Mouse (Mus musculus) heart, embryonic 15.5 days (tissue): ENCODE results near the gene Ccnb1ip1. TPM values are rescaled to one million over a fixed set of nuclear protein-coding genes. Genes with fewer than 3 reads are reported as not detected.
A peak's percentile ranks its signal among the peaks of the same experiment; 100 is the strongest.
"Not testable (repeated sequence)": the region's sequence is repeated elsewhere in the genome, so short reads cannot be mapped to it uniquely, and the experiment has no call there.

Experiments used
- ATAC-seq: fragments of 200-750 bp; cut with Nextera tagmentation; replicated peaks from 2 replicates; pipeline ENCODE4 v1.8.0; 2017; ENCODE audit warnings: low read depth, moderate TSS enrichment; ENCODE audit not compliant: insufficient number of reproducible peaks, insufficient read depth, low FRiP score
- H3K27ac ChIP-seq: fragments of 300-500 bp; sonication (generic); 2 replicates; pipeline ENCODE4 v1.5.1; 2015; ENCODE audit warnings: mild to moderate bottlenecking, inconsistent platforms
- H3K27me3 ChIP-seq: fragments of 300-500 bp; sonication (generic); 2 replicates; pipeline ENCODE4 v1.6.1; 2015; ENCODE audit warnings: inconsistent platforms
- H3K36me3 ChIP-seq: fragments of 300-500 bp; sonication (generic); 2 replicates; pipeline ENCODE4 v1.6.1; 2015; ENCODE audit warnings: mild to moderate bottlenecking, inconsistent platforms
- H3K4me1 ChIP-seq: fragments of 300-500 bp; sonication (generic); replicated peaks from 2 replicates; pipeline ENCODE4 v1.6.1; 2015; ENCODE audit warnings: inconsistent platforms
- H3K4me2 ChIP-seq: fragments of 300-500 bp; sonication (generic); 2 replicates; pipeline ENCODE4 v1.6.1; 2015; ENCODE audit warnings: inconsistent platforms, mild to moderate bottlenecking, moderate library complexity
- H3K4me3 ChIP-seq: fragments of 300-500 bp; sonication (generic); 2 replicates; pipeline ENCODE4 v1.5.1; 2015; ENCODE audit warnings: mild to moderate bottlenecking, inconsistent platforms
- H3K9ac ChIP-seq: fragments of 300-500 bp; sonication (generic); 2 replicates; pipeline ENCODE4 v1.6.1; 2015; ENCODE audit warnings: mild to moderate bottlenecking, inconsistent platforms
- H3K9me3 ChIP-seq: fragments of 300-500 bp; sonication (generic); replicated peaks from 2 replicates; pipeline ENCODE4 v1.6.1; 2016; ENCODE audit warnings: inconsistent platforms
- WGBS: fragments of 180-500 bp; shearing (Covaris S2); methylation state at CpG from one replicate; pipeline ENCODE4 v1.1.7; 2015; ENCODE audit warnings: mixed read lengths; 5-methylcytosine and 5-hydroxymethylcytosine counted together
- polyA plus RNA-seq: library from polyadenylated mRNA; unstranded; fragments of >200 nt; fragmentation: Nextera tagmentation; extraction: Ambion mirVana; gene quantifications from 2 replicates; pipeline ENCODE4 v1.2.1, GENCODE M21; 2015

Gene Ccnb1ip1
- not detected in 2 replicates for polyA plus RNA-seq

GRCm38 (mm10) chr14:50807487-50808072, at the start of gene Ccnb1ip1, which contains the start of gene Parp2:
TSS of gene Ccnb1ip1 (minus strand) at chr14:50807732.
TSS of gene Parp2 (plus strand) at chr14:50807841.
- Histone ChIP-seq H3K27me3 (no peaks in the 10 kb centered on the region), H3K4me1 (peaks cover 5% of the 10 kb centered on the region), H3K4me2 (peak within 1 kb of the TSS; percentile 65), H3K4me3 (peak within 1 kb of the TSS; percentile 63), H3K27ac (peak within 1 kb of the TSS; percentile 90), H3K9ac (peak within 1 kb of the TSS; percentile 75), H3K36me3 (peaks cover 24% of the 10 kb centered on the region), H3K9me3 (no peaks in the 10 kb centered on the region)
- peak; percentile 100 for ATAC-seq
- under 1% methylated on average over 42 of the region's 42 CpGs for WGBS

GRCm38 (mm10) chr14:50855788-50856187, 48.3 kb upstream of the Ccnb1ip1 start:
- Histone ChIP-seq H3K36me3 (peaks cover 36% of the 10 kb centered on the region), H3K9ac (no peak overlapping the region), H3K27me3 (no peaks in the 10 kb centered on the region), H3K4me1 (no peaks in the 10 kb centered on the region), H3K27ac (no peak overlapping the region), H3K4me3 (no peak overlapping the region), H3K4me2 (no peak overlapping the region), H3K9me3 (no peaks in the 10 kb centered on the region)
- no peak for ATAC-seq
- WGBS, result 85% methylated on average over 5 of the region's 5 CpGs

- Histone ChIP-seq H3K36me3 (peaks cover 7% of the 10 kb centered on the region), H3K9ac (no peak overlapping the region), H3K4me3 (no peak overlapping the region), H3K27ac (no peak overlapping the region), H3K9me3 (no peaks in the 10 kb centered on the region), H3K27me3 (no peaks in the 10 kb centered on the region), H3K4me2 (no peak overlapping the region), H3K4me1 (no peaks in the 10 kb centered on the region)
- WGBS, result 52% methylated on average over 6 of the region's 6 CpGs
- no peak for ATAC-seq
These were observed 29.7 kb upstream of the Ccnb1ip1 start for GRCm38 (mm10) chr14:50837236-50837635.

GRCm38 (mm10) chr14:50834435-50834834, 26.9 kb upstream of the Ccnb1ip1 start:
- Histone ChIP-seq H3K27me3 (no peaks in the 10 kb centered on the region), H3K4me2 (no peak overlapping the region), H3K4me3 (no peak overlapping the region), H3K9me3 (no peaks in the 10 kb centered on the region), H3K4me1 (no peaks in the 10 kb centered on the region), H3K36me3 (peaks cover 12% of the 10 kb centered on the region; the same call in 1 of the 2 replicates), H3K27ac (no peak overlapping the region), H3K9ac (no peak overlapping the region)
- 63% methylated on average over 2 of the region's 2 CpGs for WGBS
- ATAC-seq, result no peak

GRCm38 (mm10) chr14:50833964-50834363, 26.4 kb upstream of the Ccnb1ip1 start:
- no peaks in the 10 kb centered on the region for H3K9me3 ChIP-seq
- peaks cover 15% of the 10 kb centered on the region for H3K36me3 ChIP-seq
- no peak overlapping the region for H3K4me3 ChIP-seq
- no peak overlapping the region for H3K9ac ChIP-seq
- H3K27ac ChIP-seq, result no peak overlapping the region
- H3K4me2 ChIP-seq, result no peak overlapping the region
- H3K4me1 ChIP-seq, result no peaks in the 10 kb centered on the region
- WGBS, result 74% methylated on average over 10 of the region's 10 CpGs
- H3K27me3 ChIP-seq, result no peaks in the 10 kb centered on the region
- no peak for ATAC-seq

GRCm38 (mm10) chr14:50829878-50830277, 22.3 kb upstream of the Ccnb1ip1 start:
- H3K4me2 ChIP-seq, result no peak overlapping the region
- ATAC-seq, result no peak
- no peaks in the 10 kb centered on the region for H3K4me1 ChIP-seq
- no peak overlapping the region for H3K9ac ChIP-seq
- no peak overlapping the region for H3K27ac ChIP-seq
- peaks cover 20% of the 10 kb centered on the region for H3K36me3 ChIP-seq
- H3K4me3 ChIP-seq, result no peak overlapping the region
- no peaks in the 10 kb centered on the region for H3K9me3 ChIP-seq
- H3K27me3 ChIP-seq, result no peaks in the 10 kb centered on the region
- 85% methylated on average over 3 of the region's 3 CpGs for WGBS

- no peak for ATAC-seq
- H3K27ac ChIP-seq, result no peak overlapping the region
- peaks cover 37% of the 10 kb centered on the region for H3K36me3 ChIP-seq
These were observed 19.0 kb upstream of the Ccnb1ip1 start for GRCm38 (mm10) chr14:50826579-50826978.

GRCm38 (mm10) chr14:50824219-50824618, 16.7 kb upstream of the Ccnb1ip1 start:
- H3K27ac ChIP-seq, result no peak overlapping the region
- ATAC-seq, result no peak
- H3K4me2 ChIP-seq, result no peak overlapping the region
- no peak overlapping the region for H3K4me3 ChIP-seq
- H3K9ac ChIP-seq, result no peak overlapping the region
- H3K4me1 ChIP-seq, result no peaks in the 10 kb centered on the region
- H3K27me3 ChIP-seq, result no peaks in the 10 kb centered on the region
- WGBS, result 76% methylated on average over 9 of the region's 9 CpGs
- peaks cover 55% of the 10 kb centered on the region for H3K36me3 ChIP-seq
- no peaks in the 10 kb centered on the region for H3K9me3 ChIP-seq

More at GRCm38 (mm10) chr14:50826579-50826978, 19.0 kb upstream of the Ccnb1ip1 start:
- no peaks in the 10 kb centered on the region for H3K27me3 ChIP-seq
- H3K9ac ChIP-seq, result no peak overlapping the region
- WGBS, result 89% methylated on average over 4 of the region's 4 CpGs
- H3K9me3 ChIP-seq, result no peaks in the 10 kb centered on the region
- no peaks in the 10 kb centered on the region for H3K4me1 ChIP-seq
- no peak overlapping the region for H3K4me2 ChIP-seq
- H3K4me3 ChIP-seq, result no peak overlapping the region

- WGBS, result 79% methylated on average over 2 of the region's 2 CpGs
- no peak overlapping the region for H3K4me3 ChIP-seq
These were observed 15.7 kb upstream of the Ccnb1ip1 start for GRCm38 (mm10) chr14:50823240-50823639.

GRCm38 (mm10) chr14:50813060-50813459, 5.5 kb upstream of the Ccnb1ip1 start:
- Histone ChIP-seq H3K9me3 (no peaks in the 10 kb centered on the region), H3K27me3 (no peaks in the 10 kb centered on the region), H3K4me1 (peaks cover 3% of the 10 kb centered on the region), H3K4me2 (no peak overlapping the region), H3K9ac (no peak overlapping the region), H3K4me3 (no peak overlapping the region), H3K36me3 (peaks cover 64% of the 10 kb centered on the region), H3K27ac (no peak overlapping the region)
- no peak for ATAC-seq
- WGBS, result 95% methylated on average over 2 of the region's 2 CpGs

More at GRCm38 (mm10) chr14:50823240-50823639, 15.7 kb upstream of the Ccnb1ip1 start:
- Histone ChIP-seq H3K4me1 (no peaks in the 10 kb centered on the region), H3K36me3 (peaks cover 55% of the 10 kb centered on the region), H3K27me3 (no peaks in the 10 kb centered on the region), H3K4me2 (no peak overlapping the region), H3K9me3 (no peaks in the 10 kb centered on the region), H3K27ac (no peak overlapping the region), H3K9ac (no peak overlapping the region)
- ATAC-seq, result no peak

GRCm38 (mm10) chr14:50806469-50806868, 1.1 kb downstream of the Ccnb1ip1 start:
- 0 out of 2 replicates have a peak overlapping the region, but pooled peaks have one; percentile 25 for H3K9ac ChIP-seq
- H3K4me3 ChIP-seq, result 0 out of 2 replicates have a peak overlapping the region, but pooled peaks have one; percentile 19
- WGBS, result 87% methylated on average over 5 of the region's 5 CpGs
- H3K36me3 ChIP-seq, result peaks cover 13% of the 10 kb centered on the region; the same call in 1 of the 2 replicates
- H3K9me3 ChIP-seq, H3K27me3 ChIP-seq, H3K4me1 ChIP-seq, ATAC-seq: not testable (repeated sequence)
- peak overlapping the region; percentile 65 for H3K4me2 ChIP-seq
- peak overlapping the region; percentile 90; the same call in 1 of the 2 replicates for H3K27ac ChIP-seq

GRCm38 (mm10) chr14:50804683-50805082, 2.8 kb downstream of the Ccnb1ip1 start:
- Histone ChIP-seq H3K27ac (no peak overlapping the region), H3K4me2 (no peak overlapping the region), H3K27me3 (no peaks in the 10 kb centered on the region), H3K9ac (no peak overlapping the region), H3K9me3 (no peaks in the 10 kb centered on the region), H3K36me3 (no peaks in the 10 kb centered on the region), H3K4me1 (peaks cover 5% of the 10 kb centered on the region), H3K4me3 (no peak overlapping the region)
- ATAC-seq, result no peak
- 67% methylated on average over 13 of the region's 13 CpGs for WGBS
